Comparison of ENCODE assay signal across 13 mouse cellular contexts in genomic region chr9:95193672-95194071, GRCm38 (mm10).
DNase-seq lines count a peak whose midpoint lies in the region; ATAC-seq and TF ChIP-seq lines count a peak whose summit lies in the region.
"Had no signal": no experiment of that assay in that cellular context is flagged by ENCODE, and none has a peak within 500 bp of the region (broad histone marks: within the 10 kb centered on the region; RNA-seq: fewer than 3 reads in every experiment).

No protein-coding gene starts in this region.

- DNase-seq in heart, postnatal 4 days = no peak
- DNase-seq in lung, embryonic 14.5 days = no peak
- DNase-seq in lung, postnatal 4 days = no peak
- DNase-seq in Muller cell, postnatal 12 days (ENCODE audit: inconsistent ontology term) = no peak
- DNase-seq in cerebellum, adult 9-10 months = no peak
- DNase-seq: cerebellum, postnatal 25 days had no signal

- 40% methylated on average over 3 of the region's 3 CpGs for WGBS in heart, embryonic 14.5 days
- 38% methylated on average over 3 of the region's 3 CpGs for WGBS in lung, embryonic 14.5 days
- 45% methylated on average over 3 of the region's 3 CpGs for WGBS in stomach, embryonic 15.5 days

- TF ChIP-seq CTCF in lung, embryonic 14.5 days (IDR thresholded peaks at IDR 0.05; ENCODE audit: low read depth) = no peak
- TF ChIP-seq CTCF in embryonic fibroblast, embryonic 13.5 days (IDR thresholded peaks at IDR 0.05; ENCODE audit: borderline replicate concordance, insufficient read depth, low read length) = no peak

- H3K9ac ChIP-seq in heart, embryonic 14.5 days (ENCODE audit: low read length) = no peak overlapping the region
- no peak overlapping the region for H3K9ac ChIP-seq in lung, embryonic 14.5 days
- H3K9ac ChIP-seq in stomach, embryonic 15.5 days = no peak overlapping the region
- H3K9ac ChIP-seq: limb, embryonic 13.5 days had no signal

- peak overlapping the region; percentile 33 to 65 for H3K27ac ChIP-seq in heart, embryonic 14.5 days (replicated peaks in 1 of 2; ENCODE audit: control insufficient read depth in 1 of 2, insufficient read depth in 1 of 2, low read depth in 2 of 2, low read length in 2 of 2)
- H3K27ac ChIP-seq in lung, embryonic 14.5 days (ENCODE audit: low read depth) = peak overlapping the region; percentile 72; the same call in 1 of the 2 replicates
- H3K27ac ChIP-seq in embryonic fibroblast, embryonic 13.5 days (ENCODE audit: insufficient read depth, low read length) = peak overlapping the region; percentile 47
- peak overlapping the region; percentile 64 for H3K27ac ChIP-seq in stomach, embryonic 15.5 days
- H3K27ac ChIP-seq: left cerebral cortex, adult 2 months; limb, embryonic 13.5 days had no signal

- no peak for ATAC-seq in heart, embryonic 14.5 days (ENCODE audit: insufficient number of reproducible peaks, insufficient read depth, low FRiP score, low read depth)
- ATAC-seq in lung, embryonic 14.5 days (ENCODE audit: insufficient read depth) = no peak
- peak; percentile 54; the same call in 1 of the 2 replicates for ATAC-seq in stomach, embryonic 15.5 days (ENCODE audit: insufficient read depth, low FRiP score, low read depth)
- ATAC-seq: forebrain, embryonic 16.5 days; hindbrain, embryonic 16.5 days had no signal

- no peak for TF ChIP-seq POLR2A in embryonic fibroblast, embryonic 13.5 days (IDR thresholded peaks at IDR 0.05; ENCODE audit: low read depth, low read length)

- peaks cover 24 to 37% of the 10 kb centered on the region in 2 experiments for H3K4me1 ChIP-seq in heart, embryonic 14.5 days (ENCODE audit: control insufficient read depth in 2 of 2, insufficient read depth in 2 of 2, low read length in 2 of 2)
- peaks cover 34% of the 10 kb centered on the region for H3K4me1 ChIP-seq in lung, embryonic 14.5 days (ENCODE audit: insufficient read depth)
- H3K4me1 ChIP-seq in embryonic fibroblast, embryonic 13.5 days (ENCODE audit: control insufficient read depth, insufficient read depth, low read length) = peaks cover 12% of the 10 kb centered on the region; the same call in 1 of the 2 replicates
- peaks cover 22% of the 10 kb centered on the region for H3K4me1 ChIP-seq in stomach, embryonic 15.5 days

- H3K4me2 ChIP-seq in heart, embryonic 14.5 days (ENCODE audit: low read length) = no peak overlapping the region; the same call in 1 of the 2 replicates
- peak overlapping the region; percentile 13; the same call in 1 of the 2 replicates for H3K4me2 ChIP-seq in lung, embryonic 14.5 days
- H3K4me2 ChIP-seq in stomach, embryonic 15.5 days = no peak overlapping the region
- H3K4me2 ChIP-seq: limb, embryonic 13.5 days had no signal

- no peaks in the 10 kb centered on the region for H3K36me3 ChIP-seq in heart, embryonic 14.5 days (ENCODE audit: control insufficient read depth, insufficient read depth, low read length)
- no peaks in the 10 kb centered on the region for H3K36me3 ChIP-seq in lung, embryonic 14.5 days (ENCODE audit: insufficient read depth)
- no peaks in the 10 kb centered on the region for H3K36me3 ChIP-seq in stomach, embryonic 15.5 days
- H3K36me3 ChIP-seq: limb, embryonic 13.5 days had no signal

- H3K9me3 ChIP-seq in heart, embryonic 14.5 days (ENCODE audit: control insufficient read depth, low read length) = no peaks in the 10 kb centered on the region
- H3K9me3 ChIP-seq in lung, embryonic 14.5 days (ENCODE audit: low read depth, low read length) = no peaks in the 10 kb centered on the region
- no peaks in the 10 kb centered on the region for H3K9me3 ChIP-seq in stomach, embryonic 15.5 days
- H3K9me3 ChIP-seq: limb, embryonic 13.5 days had no signal

- H3K4me3 ChIP-seq in heart, embryonic 14.5 days (ENCODE audit: control insufficient read depth in 1 of 2, insufficient read depth in 1 of 2, low read depth in 1 of 2, low read length in 2 of 2) = no peak overlapping the region
- H3K4me3 ChIP-seq in lung, embryonic 14.5 days (ENCODE audit: low read depth, low read length) = no peak overlapping the region
- no peak overlapping the region for H3K4me3 ChIP-seq in embryonic fibroblast, embryonic 13.5 days (ENCODE audit: insufficient read depth, low read length)
- no peak overlapping the region for H3K4me3 ChIP-seq in stomach, embryonic 15.5 days (replicated peaks)
- H3K4me3 ChIP-seq: left cerebral cortex, adult 2 months; limb, embryonic 13.5 days had no signal

- no peaks in the 10 kb centered on the region for H3K27me3 ChIP-seq in heart, embryonic 14.5 days (ENCODE audit: control insufficient read depth, insufficient read depth, low read length)
- H3K27me3 ChIP-seq in lung, embryonic 14.5 days (ENCODE audit: insufficient read depth, low read length) = no peaks in the 10 kb centered on the region
- H3K27me3 ChIP-seq in stomach, embryonic 15.5 days (replicated peaks) = no peaks in the 10 kb centered on the region
- H3K27me3 ChIP-seq: limb, embryonic 13.5 days had no signal
